Mouse (Mus musculus) liver, embryonic 11.5 days (tissue): ENCODE data around the gene H2-Q4. TPM values are rescaled to one million over a fixed set of nuclear protein-coding genes. Genes with fewer than 3 reads are reported as not detected.

ENCODE experiments used
- polyA plus RNA-seq: library from polyadenylated mRNA; unstranded; fragments of >200 nt; fragmentation: Nextera tagmentation; extraction: Ambion mirVana; gene quantifications from 2 replicates; pipeline ENCODE4 v1.2.1, GENCODE M21; 2014

Gene H2-Q4
- polyA plus RNA-seq, 1 experiment from 2014 or later, result 2.0 TPM

Other genes starting within 250 kb of the H2-Q4 start
- gene Apom, start 247.6 kb upstream of the H2-Q4 start, polyA plus RNA-seq, result 429 and 459 TPM in 2 replicates
- 61.4 and 73.6 TPM in 2 replicates for gene Bag6, start 244.4 kb upstream of the H2-Q4 start, polyA plus RNA-seq
- gene Prrc2a, start 214.7 kb upstream of the H2-Q4 start, polyA plus RNA-seq, result 169 and 205 TPM in 2 replicates
- gene Aif1, start 203.5 kb upstream of the H2-Q4 start, polyA plus RNA-seq, result 13.9 and 20.0 TPM in 2 replicates
- gene Lst1, start 191.2 kb upstream of the H2-Q4 start, polyA plus RNA-seq, result 24.1 and 28.1 TPM in 2 replicates
- gene Ltb, start 185.2 kb upstream of the H2-Q4 start, polyA plus RNA-seq, result 0.70 and 0.78 TPM in 2 replicates
- gene Tnf, start 177.6 kb upstream of the H2-Q4 start, polyA plus RNA-seq, result 0.47 and 0.53 TPM in 2 replicates
- gene Lta, start 174.3 kb upstream of the H2-Q4 start, polyA plus RNA-seq, result not detected in 2 replicates
- 0.53 TPM in 1 of 2 replicates, not detected in the other for gene Gm16181, start 158.8 kb upstream of the H2-Q4 start, polyA plus RNA-seq
- 2.6 and 2.9 TPM in 2 replicates for gene Atp6v1g2, start 146.0 kb upstream of the H2-Q4 start, polyA plus RNA-seq
- 4.6 and 5.4 TPM in 2 replicates for gene Nfkbil1, start 143.8 kb upstream of the H2-Q4 start, polyA plus RNA-seq
- 432 and 439 TPM in 2 replicates for gene Ddx39b, start 137.9 kb upstream of the H2-Q4 start, polyA plus RNA-seq
- gene H2-D1, start 116.9 kb upstream of the H2-Q4 start, polyA plus RNA-seq, result 88.0 and 90.8 TPM in 2 replicates
- 0.40 and 0.60 TPM in 2 replicates for gene H2-Q1, start 59.2 kb upstream of the H2-Q4 start, polyA plus RNA-seq
- 1.6 and 2.1 TPM in 2 replicates for gene H2-Q2, start 37.4 kb upstream of the H2-Q4 start, polyA plus RNA-seq
- gene H2-Q6, start 45.2 kb downstream of the H2-Q4 start, polyA plus RNA-seq, result 15.2 and 16.4 TPM in 2 replicates
- gene H2-Q7, start 59.5 kb downstream of the H2-Q4 start, polyA plus RNA-seq, result 29.9 and 30.8 TPM in 2 replicates
- 72.3 and 73.7 TPM in 2 replicates for gene H2-Q10, start 90.5 kb downstream of the H2-Q4 start, polyA plus RNA-seq
- not detected in 2 replicates for gene Pou5f1, start 126.4 kb downstream of the H2-Q4 start, polyA plus RNA-seq
- 37.3 and 41.2 TPM in 2 replicates for gene Tcf19, start 137.2 kb downstream of the H2-Q4 start, polyA plus RNA-seq
- 13.4 and 14.2 TPM in 2 replicates for gene Cchcr1, start 137.5 kb downstream of the H2-Q4 start, polyA plus RNA-seq
- 0.69 TPM in 1 of 2 replicates, not detected in the other for gene Psors1c2, start 153.6 kb downstream of the H2-Q4 start, polyA plus RNA-seq
- gene Cdsn, start 172.5 kb downstream of the H2-Q4 start, polyA plus RNA-seq, result 0.17 TPM in 1 of 2 replicates, not detected in the other
- not detected in 2 replicates for gene 2300002M23Rik, start 187.8 kb downstream of the H2-Q4 start, polyA plus RNA-seq
- 0.32 TPM in 1 of 2 replicates, not detected in the other for gene Sfta2, start 221.9 kb downstream of the H2-Q4 start, polyA plus RNA-seq
- gene Gm9573, start 247.0 kb downstream of the H2-Q4 start, polyA plus RNA-seq, result not detected in 2 replicates